Mouse (Mus musculus) thymus, postnatal 14 days (tissue): ENCODE results near the gene Tmbim1.
"Not testable (repeated sequence)": the region's sequence is repeated elsewhere in the genome, so short reads cannot be mapped to it uniquely, and the experiment has no call there.

Source experiments
- DNase-seq: peaks from one replicate; pipeline ENCODE4 v3.0.0; 2021

The Tmbim1 gene

DNA sequence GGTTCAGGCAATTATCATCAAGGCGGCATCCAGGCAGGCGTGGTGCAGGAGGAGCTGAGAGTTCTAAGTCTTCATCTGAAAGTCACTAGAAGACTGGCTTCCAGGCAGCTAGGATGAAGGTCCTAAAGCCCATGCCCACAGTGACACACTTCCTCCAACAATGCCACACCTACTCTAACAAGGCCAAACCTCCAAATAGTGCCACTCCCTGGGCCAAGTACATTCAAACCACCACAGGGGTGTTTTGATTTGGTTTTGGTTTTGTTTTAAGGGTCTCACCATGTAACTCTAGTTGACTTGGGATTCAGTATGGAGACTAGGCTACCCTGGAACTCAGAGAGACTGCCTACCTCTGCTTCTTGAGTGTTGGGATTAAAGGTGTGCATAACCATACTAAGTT is at the start of gene Tmbim1:
Tmbim1 (minus strand) TSS at position 101 of the 400 bp plus-strand sequence.
- DNase-seq: no peak

DNA sequence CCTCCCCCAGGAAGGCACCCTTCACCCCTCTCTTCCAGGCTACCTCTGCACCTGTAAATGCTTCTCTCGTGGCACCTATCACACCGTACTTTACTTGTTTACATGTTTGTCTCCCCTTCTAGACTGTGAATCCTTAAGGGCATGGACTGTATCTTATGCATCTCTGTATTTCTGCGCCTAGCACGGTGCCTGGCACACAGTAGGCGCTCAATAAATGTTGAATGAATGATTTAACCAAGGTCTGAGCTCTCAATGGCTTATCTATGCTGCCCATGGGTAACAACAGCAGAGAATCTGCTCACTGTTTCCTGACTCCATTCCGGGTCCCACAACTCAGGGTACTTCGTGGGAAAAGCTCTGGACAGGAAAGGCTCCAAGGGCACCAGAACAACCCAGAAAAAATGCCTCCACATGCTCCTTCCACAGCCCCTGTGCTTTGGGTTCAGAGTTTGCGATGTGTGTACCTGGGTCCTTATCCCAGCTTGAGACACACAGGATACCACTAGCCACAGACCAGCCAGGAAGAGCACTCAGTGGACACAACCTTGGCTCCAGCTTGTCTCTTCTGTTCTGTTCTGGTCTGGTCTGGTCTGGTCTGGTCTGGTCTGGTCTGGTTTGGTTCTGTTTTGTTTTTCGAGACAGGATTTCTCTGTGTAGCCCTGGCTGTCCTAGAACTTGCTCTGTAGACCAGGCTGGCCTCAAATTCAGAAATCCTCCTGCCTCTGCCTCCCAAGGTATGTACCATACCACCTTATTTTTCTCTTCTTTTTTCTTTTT is 48.2 kb upstream of the Tmbim1 start:
- DNase-seq: no peak

DNA sequence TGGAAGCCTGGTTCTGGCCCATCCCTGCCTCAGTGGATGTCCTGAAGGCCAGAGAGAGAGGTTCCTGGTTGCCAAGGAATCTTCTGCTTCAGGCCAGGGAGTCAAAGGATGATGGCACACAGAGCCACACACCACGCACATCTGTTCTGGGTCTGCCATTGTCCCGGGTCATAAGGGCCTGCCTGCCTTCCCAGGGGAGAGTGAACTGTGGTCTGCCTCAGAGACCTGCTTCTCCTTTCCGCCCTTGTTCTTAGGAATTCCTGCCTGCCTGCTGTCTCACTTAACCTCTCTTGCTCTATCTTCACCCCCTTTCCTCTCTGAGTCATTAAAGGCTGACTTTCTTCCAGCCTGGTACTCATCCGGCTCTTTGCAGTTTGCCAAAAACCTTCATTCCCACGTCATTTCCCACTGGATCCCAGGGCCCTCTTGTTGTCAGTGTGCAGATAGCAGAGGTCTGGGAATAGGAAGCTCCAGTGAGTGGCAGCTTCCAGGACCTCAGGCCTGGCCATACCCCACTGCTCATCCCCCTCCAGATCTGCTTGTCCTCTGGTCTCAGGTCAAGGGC is 47.2 kb upstream of the Tmbim1 start:
- DNase-seq: no peak

DNA sequence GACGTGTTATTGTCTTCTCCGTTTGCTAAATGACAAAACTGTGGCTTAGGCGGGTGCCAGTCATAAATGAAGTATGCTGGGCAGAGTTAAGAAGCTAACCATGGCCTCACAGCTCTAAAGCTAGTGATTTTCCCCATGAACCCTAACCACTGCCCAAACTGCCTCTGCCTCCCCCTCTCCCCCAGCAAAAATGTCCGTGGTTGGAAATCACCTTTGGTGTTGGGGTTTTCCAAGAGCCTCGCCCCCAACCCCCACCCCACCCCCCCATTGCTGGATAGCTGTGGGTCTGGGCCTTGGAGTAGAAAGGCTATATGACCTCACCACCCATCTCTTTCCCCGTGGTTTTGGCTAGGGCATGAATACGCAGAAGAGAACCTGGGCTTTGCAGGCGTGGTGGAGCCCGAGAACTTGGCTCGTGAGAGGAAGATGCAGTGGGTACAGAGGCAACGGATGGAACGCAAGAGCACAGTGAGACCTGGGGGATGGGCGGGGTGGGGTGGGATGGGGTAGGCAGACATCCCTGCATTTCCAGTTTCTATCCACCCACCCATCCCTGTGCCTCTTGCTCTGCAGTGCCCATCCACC is 45.9 kb upstream of the Tmbim1 start:
- DNase-seq: no peak

DNA sequence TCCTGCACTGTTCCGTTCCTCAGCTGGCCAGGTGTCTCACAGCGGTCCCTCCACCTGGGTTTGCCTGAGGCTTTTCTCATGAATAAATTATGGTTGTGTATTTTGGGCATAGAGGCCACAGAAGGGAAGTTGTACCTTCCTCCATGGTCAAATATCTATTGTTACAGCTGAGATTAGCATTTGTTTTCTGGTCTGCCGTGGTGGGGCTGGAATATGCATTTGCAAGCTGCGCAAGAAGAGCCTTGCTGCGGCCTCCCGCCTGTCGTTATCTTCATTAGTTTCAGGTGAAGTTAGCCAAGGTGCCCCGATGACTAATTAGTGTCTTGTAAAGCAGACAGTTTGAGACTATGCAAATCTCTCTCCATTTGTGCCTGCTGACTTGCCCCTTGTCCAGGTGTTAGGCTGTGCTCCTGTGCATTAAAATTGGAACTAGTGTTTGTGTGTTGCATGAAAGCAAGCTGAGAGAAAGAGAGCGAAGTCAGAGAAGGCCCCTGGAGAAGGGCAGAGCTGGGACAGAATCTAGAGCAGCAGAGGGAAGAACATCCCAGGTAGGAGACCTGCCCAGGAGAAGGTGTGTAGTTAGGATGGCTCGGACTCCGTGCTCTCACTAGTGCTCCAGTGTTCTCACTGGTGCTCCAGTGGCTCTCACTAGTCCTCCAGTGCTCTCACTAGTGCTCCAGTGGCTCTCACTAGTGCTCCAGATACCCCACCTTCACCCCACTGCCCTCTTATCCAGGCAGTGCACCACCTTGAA is 38.9 kb upstream of the Tmbim1 start:
- DNase-seq: no peak

DNA sequence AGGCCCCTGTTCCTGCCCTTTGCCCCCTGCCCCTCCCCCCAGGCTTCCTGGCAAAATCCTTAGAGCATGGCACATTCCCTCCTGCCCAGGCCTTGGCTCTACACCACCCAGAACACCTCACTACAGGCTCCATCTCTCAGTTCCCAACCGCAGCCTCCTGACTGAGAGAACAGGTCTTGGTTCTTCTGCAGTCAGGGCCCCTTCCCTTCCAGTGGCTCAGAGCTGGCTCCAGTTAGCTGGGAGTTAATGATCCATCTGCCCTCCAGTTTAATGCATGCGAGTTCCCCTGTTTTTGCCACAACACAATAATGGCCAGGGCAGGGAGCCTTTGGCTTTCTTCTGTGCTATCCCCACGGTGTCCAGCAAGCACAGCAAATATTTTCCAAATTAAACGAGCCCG is 37.7 kb upstream of the Tmbim1 start:
- no peak for DNase-seq

DNA sequence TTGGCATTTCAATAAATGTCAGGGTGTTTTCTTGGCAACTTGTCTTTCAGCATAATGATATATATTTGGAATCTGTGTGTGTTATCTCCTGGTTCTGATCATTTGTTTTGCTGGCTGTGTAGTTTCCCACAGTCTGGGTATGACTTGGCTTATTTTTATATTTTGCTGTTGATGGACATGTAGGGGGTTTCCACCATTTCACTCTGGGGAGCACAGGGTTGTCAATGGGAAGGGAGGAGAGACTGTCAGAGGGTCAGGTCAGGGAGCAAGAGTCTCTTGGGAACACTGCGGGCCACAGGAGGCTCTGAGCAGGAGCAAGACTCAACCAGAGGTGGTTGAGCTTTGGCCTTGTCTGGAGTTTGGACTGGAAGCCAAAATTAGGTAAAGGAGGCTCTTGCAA is 36.9 kb upstream of the Tmbim1 start:
- no peak for DNase-seq

DNA sequence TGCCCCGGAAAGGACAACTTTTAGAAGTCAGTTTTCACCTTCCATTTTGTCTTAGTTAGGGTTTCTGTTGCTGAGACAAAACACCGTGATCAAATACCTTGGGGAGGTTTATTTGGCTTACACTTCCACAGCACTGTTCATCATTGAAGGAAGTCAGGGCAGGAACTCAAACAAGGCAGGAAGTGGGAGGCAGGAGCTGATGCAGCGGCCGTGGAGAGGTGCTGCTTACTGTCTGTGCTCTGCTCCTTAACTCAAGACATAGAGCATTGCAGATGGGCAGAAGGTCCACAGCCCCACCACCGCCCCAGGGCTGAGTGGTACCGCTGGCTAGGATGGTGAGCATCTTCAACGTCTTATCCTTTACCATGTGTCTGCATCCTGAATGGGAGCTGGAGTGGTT is 36.5 kb upstream of the Tmbim1 start:
- DNase-seq: no peak

DNA sequence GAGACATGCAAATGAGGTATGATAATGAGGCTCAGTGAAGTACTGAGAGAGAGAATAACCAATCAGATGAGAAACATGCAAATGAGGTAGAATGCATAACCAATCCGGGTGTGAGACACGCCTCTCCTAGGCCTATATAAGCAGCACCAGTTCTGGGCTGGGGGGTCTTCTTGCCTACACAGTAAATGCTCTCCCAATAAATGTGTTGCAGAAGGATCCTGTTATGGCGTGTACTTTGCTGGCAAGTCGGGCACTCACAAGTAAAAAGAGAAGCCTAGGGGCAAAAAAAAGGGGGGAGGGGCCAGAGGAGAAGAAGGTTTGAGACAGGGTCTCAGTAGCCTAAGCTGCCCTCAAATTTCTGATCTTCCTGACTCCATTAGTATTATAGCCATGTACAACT is 35.6 kb upstream of the Tmbim1 start:
- DNase-seq: not testable (repeated sequence)

DNA sequence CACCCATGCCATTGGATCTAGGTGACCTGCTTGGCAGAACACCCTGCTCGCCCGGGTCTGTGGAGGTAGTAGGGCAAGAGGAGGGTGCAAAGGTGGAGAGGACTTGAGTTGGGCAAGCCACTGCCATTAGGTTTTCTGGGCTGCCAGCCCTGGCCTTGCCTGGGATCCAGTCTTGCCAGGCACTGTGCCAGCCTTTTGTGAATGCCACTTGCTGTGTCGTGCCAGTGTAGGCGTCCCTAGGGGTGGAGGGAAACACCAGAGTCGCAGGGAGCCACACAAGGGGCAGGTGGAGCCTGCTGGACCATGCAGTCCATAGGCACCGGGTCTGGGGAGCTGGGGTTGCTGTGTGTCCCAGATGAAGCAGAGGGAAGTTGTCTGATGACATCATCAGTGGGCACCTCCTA is 34.9 kb upstream of the Tmbim1 start:
- DNase-seq: no peak

DNA sequence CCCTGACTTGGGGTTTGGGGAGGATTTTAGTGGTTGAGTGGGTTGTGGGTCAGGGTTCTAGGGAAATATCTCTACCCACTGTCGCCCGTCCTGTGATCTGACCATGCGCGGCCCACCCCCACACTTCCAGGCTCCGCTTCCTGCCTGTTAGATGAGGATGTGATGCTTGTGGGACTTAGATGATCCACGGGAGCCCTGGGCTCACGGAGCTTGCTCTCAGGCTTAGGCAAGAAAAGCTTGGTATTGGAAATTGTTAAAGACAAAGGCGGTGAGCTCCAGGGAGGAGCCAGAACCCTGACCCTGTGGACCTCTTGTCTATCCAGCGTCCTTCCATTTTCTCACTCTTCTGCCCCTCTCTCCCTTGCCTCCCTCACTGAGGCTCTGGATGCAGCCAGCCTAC is 34.5 kb upstream of the Tmbim1 start:
- DNase-seq: no peak

DNA sequence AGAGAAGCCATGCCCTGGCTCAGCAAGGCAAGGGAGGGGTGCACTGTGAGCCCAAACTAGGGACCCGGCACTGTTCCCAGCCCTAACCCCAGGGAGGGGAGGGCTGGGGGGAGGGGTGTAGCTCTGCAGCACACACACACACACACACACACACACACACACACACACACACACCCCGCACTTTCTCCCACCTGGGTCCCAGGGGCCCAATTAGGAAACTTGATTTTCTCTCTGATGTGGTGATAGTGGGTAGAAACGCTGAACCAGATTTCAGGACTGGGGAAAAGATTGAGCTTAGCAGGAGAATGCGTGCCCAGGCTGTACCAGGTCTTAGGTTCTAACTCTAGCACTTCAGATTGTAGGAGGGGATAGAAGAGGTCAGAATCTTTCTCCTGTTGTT is 33.2 kb upstream of the Tmbim1 start:
- DNase-seq: no peak

DNA sequence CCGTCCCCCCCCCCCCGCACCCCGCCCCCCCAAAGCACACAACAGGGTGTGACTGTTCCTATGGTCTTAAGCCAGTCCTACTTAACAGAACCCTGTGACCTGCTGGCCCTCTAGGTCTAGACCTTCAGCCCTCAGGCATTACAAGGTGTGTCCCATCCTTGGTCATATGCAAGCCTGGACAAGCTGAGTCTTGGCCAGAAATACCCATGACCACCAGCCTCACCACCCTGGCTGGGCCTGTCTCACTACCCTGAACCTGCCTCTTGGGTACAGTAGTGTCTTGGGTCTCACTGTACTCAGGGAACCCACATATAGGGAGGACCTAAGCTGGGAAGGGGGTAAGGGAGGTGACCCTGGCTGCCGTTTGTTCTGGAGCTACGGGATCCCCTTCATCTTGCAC is 32.6 kb upstream of the Tmbim1 start:
- no peak for DNase-seq

DNA sequence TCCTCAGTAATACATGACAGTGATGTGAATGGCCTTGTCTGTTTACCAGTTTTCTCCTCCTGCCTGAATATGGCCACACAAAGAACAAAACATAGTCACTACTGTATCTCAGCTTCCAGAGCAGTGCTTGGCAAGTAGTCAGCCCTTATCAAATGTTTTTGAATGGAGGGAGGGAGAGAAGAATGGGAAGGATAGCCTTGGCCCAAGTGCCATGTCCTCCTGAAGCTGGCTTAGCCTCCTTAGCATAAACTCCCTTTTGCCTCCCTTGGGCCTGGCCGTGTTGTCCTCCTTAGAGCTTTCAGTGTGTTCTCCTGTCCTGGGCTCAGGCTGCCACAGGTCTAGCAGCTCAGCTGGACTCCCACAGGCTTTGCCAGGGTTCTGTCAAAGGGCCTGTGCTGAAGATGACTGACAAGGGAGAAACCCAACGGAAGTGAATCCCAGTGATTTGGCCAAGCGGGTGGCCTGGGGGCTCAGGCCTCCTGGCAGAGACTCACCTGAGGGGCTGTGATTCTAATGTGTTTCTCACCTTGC is 31.9 kb upstream of the Tmbim1 start:
- no peak for DNase-seq

DNA sequence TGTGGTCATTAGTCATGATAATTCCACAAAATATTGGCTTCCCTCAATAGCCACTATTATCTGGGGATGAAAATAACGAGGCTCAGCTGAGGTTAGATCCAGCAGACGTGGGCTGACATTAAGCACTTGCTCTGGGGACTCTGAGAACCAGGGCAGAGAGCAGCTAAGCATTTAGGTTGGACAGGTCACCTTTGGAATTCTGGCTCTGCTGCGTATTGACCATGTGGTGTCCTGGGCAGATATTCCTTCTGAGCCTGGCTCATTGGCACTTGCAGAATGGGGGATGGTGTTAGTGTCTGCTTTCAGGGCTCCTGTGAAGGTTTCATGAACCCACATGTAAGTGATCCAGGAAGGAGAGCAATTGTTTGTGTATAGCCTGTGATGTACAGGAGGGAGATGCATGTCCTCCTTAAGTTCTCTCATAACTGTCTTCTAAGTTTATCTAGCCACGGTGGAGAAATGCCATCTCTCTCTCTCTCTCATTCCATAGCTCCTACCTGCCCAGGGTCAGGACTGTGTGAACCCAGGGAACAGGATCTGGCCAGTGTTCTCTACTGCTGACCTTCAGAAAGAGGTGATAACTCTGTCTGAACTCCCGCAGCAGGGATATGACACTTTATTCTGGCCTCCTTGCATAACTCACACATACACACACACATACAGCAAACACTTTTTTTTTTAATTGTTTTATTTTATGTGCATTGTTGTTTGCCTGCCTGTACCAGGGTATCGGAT is 30.2 kb upstream of the Tmbim1 start:
- DNase-seq: no peak

DNA sequence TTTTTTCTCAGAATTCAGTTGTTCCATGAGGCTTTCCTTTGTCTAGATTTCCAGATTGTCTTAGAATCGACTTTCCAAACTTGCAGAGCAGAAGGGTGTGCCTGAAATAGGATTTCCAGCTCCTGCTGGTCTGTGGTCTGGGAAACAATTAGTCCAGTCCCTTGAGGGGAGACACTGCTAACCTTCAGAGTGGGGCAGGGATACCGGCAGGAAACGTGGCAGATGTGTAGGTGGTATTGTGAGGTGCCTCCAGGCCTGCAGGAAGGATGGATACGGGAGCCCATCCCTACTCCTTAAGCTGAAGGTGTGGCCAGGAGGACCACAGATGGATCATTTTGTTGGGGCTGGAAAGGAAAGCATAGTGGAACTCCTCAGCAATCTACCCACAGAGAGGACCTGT is 29.6 kb upstream of the Tmbim1 start:
- no peak for DNase-seq

DNA sequence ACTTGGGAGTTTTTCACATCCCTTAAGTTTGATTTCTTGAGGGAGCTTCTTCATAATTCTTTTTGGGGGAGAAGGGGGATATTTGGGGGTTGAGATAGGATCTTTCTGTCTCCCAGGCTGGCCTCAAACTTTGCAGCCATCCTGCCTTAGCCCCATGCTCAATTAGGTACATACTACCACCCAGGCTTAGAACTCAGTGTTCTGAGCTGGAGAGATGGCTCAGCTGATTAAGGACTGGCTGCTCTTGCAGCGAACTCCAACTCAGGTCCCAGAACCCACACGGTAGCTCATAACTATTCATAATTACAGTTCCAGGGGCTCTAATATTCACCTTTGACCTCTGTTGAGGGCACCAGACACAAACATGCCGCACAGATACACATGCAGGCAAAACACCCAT is 29.2 kb upstream of the Tmbim1 start:
- no peak for DNase-seq

DNA sequence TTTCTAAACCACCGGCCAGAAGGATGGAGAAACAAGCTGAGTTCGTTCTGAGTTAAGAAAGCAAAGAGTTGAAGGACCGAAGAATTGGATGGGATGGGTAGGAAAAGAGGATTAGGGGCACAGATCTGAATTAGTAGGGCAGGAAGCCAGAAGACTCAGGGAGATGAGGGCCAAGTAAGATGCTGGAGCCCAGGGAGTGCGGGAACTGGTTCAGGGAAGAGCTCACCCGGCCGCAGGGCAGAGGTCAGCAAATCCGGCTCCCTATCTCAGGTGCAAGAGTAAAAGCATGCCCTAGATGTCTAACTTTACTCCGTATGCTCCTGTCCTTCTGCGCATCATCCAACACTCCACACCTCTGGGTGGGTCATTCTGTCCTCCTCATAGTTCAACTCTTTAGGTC is 27.5 kb upstream of the Tmbim1 start:
- peak; percentile 22 for DNase-seq

DNA sequence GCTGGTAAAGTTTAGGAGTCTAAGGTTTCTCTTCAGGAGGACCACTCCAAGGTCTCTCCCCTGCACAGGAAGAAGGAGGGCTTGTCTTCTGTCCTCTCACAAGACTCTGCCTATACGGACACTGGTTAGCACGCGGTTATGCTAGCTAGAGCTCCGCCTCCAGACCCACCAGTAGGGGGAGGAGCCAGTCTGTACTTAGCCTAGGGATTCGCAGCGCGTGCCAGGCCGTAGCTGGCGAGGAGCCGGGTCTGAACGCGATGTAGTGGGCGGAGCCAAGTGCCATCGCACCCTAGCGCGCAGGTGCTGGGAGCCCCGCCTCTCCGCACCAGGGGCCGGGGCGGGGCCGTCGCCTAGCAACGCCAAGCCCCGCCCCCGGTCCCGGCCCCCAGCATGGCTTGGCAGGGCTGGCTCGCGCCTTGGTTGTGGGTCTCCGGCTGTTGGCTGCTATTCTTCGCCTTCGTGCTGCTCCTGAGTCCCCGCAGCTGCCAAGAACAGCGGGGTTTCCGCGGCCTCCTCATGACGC is 26.9 kb upstream of the Tmbim1 start:
- peak; percentile 97 for DNase-seq

DNA sequence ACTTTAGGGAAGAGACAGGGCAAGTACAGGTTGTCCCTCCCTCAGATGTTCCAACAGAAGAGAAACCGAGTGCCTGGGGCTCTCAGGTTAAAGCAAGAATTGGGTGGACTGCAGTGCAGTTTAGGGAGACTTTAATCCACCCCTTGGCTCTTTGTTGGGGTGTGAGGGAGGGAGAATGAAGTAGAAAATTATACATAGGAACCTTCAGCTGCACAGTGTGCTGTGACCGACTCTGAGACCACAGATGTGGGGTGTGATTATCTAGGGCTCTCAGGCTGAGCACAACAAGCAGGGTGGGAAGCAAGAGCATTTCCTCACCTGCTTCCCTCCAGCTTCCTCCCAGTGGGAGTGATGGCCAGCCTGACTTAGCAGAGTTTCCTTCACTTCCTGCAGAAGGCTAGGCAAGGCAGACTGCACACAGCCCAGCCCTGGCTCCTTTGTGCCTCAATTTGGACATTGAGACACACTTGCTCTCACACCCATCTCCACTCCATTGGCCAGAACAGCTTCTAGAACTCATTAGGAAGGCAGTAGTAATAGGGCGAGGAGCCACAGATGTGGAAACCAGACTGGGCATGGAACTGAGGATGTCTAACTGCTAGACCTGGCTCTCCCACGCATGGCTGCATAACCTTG is 25.7 kb upstream of the Tmbim1 start:
- no peak for DNase-seq

DNA sequence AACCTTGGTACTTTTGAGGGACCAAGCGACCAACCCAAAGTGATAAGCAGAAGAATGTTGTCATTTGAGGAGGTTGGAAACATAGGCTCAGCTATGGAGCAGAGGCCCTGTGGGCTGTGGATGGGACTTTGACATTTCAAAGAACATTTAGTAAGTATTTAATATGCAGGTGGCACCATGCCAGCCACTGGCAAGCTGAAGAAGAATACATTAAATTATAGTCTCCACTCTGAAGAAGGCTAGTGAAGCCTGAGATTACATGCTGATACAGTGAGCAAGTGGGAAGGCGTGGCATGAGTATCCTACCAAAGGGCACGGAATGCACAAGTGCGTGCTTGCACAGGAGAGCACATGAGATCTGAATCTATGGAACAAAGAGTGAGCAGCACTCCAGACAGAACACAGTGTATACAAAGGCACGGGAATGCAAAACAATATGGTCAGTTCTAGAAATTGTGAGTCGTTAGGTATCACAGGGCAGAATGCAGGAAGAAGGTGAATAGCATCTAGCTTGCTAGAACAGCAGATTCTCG is 24.5 kb upstream of the Tmbim1 start:
- DNase-seq: no peak

DNA sequence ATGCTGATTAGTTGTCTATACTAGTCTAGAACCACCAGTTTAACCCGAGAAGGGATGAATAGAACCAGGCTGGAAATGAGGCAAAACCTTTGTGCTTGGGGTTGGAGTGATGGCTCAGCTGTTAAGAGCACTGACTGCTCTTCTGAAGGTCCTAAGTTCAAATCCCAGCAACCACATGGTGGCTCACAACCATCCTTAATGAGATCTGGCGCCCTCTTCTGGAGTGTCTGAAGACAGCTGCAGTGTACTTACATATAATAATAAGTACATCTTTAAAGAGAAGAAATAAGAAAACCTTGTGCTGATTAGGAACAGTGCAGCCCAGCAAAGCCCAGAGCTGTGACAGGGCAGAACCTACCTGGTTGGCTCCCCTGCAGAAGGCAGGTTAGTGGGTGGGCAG is 21.5 kb upstream of the Tmbim1 start:
- not testable (repeated sequence) for DNase-seq
